Mouse (Mus musculus): ENCODE data around the gene Cd72.
A peak's percentile ranks its signal among the peaks of the same experiment; 100 is the strongest.

Cd72 gene

GRCm38 (mm10) chr4:43427501-43428179 is 26.8 kb downstream of the Cd72 start:
- no peak for DNase-seq (ENCODE audit: low read depth, low spot score)

DNA sequence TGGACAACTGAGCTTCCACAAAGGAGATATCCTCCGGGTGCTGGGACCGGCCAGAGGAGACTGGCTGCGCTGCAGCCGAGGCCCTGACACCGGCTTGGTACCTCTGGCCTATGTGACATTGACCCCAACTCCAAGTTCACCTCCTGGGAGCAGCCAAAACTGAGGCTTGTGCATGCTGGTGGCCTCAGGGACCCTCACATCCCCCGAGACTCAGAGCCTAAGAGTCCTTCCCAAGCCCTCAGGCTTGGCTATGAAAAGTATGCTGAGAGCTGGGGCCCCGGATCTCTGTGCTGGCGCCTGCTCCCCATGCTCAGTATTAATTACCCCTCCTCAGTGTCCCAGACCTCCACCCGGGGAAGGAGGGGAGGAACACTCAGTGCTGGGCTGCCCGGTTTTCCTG is 27.9 kb downstream of the Cd72 start:
- DNase-seq (ENCODE audit: low read depth, low spot score) = no peak

DNA sequence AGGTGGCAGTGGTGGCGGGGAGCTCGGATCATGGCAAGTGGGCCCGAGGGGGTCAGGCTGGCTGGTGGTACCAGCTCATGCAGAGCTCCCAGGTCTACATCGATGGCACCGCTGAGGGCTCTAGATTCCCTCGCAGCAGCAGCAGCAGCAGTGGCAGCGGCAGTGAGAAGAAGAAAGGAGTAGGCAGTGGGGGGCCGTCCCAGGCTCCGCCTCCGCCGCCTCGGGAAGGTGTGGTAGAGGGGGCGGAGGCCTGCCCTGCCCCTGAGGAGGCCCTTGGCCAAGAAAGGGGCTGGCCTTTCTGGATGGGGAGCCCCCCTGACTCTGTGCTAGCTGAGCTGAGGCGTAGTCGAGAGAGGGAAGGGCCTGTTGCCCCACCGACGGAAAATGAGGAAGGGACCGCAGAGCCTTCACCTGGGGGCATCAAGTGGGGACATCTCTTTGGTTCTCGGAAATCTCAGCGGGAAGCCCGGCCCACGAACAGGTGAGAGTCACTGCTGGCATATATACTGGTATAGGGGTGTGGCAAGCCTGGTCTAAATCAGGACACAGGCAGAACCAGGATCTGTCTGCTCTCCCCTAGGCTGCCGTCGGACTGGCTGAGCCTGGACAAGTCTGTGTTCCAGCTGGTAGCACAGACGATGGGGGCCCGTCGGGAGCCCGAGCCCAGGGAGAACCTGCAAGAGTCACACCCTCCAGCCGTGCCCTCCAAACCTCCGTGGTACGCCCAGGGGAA is 28.6 kb downstream of the Cd72 start:
- no peak for DNase-seq (ENCODE audit: low read depth, low spot score)

DNA sequence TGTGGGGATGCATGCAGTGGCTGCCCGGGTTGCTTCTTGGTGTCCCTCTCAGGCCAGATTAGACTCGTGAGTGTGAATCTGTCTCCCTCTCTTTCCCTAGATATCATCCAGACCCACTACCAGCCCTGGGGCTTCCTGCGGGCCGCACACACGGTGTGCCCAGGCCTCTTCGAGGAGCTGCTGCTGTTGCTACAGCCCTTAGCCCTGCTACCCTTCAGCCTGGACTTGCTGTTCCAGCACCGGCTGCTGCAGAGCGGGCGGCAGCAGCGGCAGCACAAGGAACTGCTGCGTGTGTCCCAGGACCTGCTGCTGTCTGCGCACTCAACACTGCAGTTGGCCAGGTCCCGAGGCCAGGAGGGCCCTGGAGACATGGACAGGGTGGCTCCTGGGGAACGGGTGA is 29.2 kb downstream of the Cd72 start:
- DNase-seq (ENCODE audit: low read depth, low spot score) = no peak

- DNase-seq (ENCODE audit: low read depth, low spot score) = no peak
Observed at GRCm38 (mm10) chr4:43424072-43424471, 30.4 kb downstream of the Cd72 start.

GRCm38 (mm10) chr4:43423267-43423934 is 31.0 kb downstream of the Cd72 start:
- no peak for DNase-seq (ENCODE audit: low read depth, low spot score)

- DNase-seq (ENCODE audit: low read depth, low spot score) = no peak
Observed at GRCm38 (mm10) chr4:43421632-43422240, 32.7 kb downstream of the Cd72 start.

- DNase-seq (ENCODE audit: low read depth, low spot score) = peak; percentile 80
Observed at GRCm38 (mm10) chr4:43420305-43420704, 34.1 kb downstream of the Cd72 start.

GRCm38 (mm10) chr4:43419801-43420281 is 34.6 kb downstream of the Cd72 start:
- DNase-seq (ENCODE audit: low read depth, low spot score) = peak; percentile 48

DNA sequence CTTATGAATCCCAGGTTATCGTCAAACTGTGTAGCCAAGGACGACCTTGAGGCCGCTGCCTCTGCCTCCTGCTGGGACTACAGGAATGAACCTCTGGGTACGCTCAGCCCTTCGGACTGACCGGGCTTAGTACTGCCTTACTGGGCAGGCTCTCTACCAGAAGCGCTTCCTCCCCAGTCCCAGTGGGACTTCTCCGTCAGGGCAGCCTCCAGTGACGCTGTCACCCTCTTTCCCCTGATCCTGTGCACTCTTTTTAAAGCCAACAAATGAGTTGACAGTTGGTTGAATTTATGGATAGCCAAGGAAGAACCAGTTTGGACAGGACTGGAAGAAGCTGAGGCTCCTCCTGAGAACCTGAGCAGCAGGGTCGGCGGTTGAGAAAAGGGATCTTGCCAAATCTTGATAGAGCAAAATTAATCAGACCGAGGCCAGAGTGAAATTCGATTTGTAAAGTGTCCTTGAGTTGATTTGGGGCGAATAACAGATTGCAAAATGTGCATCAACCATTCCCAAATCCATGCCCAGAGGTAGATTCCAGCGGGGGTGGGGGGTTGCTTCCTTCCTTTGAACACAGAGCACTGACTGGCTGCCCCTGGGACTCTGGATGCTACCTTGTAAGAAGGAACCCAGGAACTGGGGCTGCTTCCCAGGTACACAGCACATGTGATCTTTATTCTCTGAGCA is 35.3 kb downstream of the Cd72 start:
- peak; percentile 48 for DNase-seq (ENCODE audit: low read depth, low spot score)

GRCm38 (mm10) chr4:43418450-43418849 is 36.0 kb downstream of the Cd72 start:
- no peak for DNase-seq (ENCODE audit: low read depth, low spot score)

DNA sequence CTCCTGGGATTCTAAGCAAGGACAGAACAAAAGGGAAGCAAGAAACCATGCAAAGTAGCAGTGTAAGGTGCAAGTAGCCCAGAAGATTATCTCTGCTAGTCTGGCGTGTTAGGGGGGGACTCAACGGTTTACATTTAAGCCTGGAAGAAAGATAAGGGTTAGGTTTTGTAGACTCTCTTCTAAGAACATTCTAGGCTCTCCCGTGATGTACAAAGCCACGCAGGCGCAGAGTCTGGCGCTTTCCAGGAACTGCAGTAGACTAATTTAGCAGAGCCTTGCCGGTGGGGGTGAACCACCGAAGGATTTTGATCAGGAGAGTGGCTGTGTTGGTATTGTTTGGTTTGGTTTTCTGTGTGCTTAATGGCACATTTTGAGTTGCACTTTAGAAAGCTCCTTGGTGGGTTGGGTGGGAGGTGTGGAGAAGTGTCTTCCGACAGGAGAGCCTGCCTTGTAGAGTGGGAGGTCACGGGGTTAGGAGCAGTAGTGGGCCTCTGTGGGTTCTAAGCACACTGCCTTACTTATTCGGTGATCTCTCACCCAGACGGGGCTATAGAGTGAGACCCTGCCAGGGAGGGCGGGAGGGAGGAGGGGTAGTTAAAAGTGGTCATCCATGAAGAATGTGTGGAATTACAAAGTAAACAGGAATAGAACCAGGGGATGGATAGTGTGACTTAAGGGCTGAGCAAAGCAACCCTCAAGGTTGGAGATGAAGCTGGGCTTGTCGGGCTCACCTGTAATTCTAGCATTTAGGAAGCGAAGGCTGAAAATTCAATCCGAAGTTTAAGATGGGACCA is 37.0 kb downstream of the Cd72 start:
- DNase-seq (ENCODE audit: low read depth, low spot score) = no peak

- no peak for DNase-seq (ENCODE audit: low read depth, low spot score)
Observed at GRCm38 (mm10) chr4:43416071-43416490, 38.3 kb downstream of the Cd72 start.

DNA sequence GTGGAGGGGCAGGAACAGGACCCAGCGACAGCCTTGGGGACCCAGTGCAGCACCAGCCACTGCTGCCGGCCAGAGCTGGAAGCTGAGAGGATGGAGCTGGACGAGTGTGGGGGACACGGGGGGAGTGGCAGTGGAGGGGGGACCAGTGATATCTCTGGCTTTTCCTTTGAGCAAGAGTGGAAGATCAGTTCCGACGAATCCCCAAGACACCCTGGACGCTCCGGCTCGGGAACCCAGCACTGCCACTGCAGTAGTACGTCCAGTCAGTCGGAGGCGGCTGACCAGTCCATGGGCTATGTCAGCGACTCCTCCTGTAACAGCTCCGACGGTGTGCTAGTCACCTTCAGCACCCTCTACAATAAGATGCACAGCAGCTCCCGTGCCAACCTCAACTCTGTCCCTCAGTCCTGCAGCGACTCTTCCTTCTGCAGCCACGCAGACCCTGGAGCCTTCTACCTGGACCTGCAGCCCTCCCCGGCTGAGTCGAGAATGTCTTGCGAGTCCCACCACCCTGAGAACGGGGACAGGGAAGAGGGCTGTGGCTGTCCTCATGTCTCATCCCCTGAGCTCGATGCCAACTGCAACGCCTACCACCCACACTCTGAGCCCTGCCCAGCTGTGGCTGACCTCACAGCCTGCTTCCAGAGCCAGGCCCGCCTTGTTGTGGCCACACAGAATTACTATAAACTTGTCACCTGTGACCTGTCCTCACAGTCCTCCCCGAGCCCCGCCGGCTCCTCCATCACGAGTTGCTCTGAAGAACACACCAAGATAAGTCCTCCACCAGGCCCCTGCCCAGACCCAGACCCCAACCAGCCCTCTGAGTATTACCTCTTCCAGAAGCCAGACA is 39.0 kb downstream of the Cd72 start:
- no peak for DNase-seq (ENCODE audit: low read depth, low spot score)

- no peak for DNase-seq (ENCODE audit: low read depth, low spot score)
Observed at GRCm38 (mm10) chr4:43414761-43415160, 39.7 kb downstream of the Cd72 start.

GRCm38 (mm10) chr4:43407071-43407920 is 47.1 kb downstream of the Cd72 start:
- no peak for DNase-seq (ENCODE audit: low read depth, low spot score)

DNA sequence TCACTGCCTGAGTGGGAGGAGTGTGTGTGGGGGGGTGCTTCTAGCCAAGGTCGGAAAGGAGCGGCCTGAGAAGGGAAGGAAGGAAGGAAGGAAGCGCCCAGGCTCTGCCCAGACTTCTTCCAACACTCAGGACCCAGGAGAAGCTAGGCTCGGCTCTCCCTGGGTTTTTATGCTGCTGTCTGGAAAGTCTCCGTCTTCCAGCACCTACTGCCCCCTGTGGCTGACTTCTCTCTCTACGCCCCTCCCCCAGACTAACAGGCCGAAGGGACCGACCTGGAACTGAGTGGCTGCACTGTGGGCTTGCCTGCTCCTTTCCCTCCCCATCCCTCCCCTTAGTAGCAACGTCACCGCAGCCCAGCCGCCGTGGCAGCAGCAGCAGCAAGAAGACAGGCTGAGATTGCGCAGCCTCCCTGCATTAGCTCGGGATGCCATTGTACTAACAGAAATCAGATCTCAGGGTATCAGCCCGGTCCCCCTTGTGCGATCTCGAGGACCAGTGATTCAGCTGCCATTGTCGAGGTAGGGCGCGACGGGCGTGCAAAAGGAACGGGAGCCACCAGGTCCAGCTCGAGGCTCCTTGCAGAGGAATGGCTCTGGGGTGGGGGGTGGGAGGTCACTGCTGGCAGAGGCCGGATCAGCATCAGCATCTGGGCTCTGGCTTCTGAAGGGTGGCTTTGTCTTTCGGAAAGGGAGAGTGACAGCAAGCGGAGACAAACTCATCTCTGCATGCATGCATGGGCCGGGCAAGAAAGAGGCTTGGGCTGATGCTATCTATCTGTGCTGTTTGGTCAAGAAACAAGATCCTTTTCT is 48.1 kb downstream of the Cd72 start:
- peak; percentile 87 for DNase-seq (ENCODE audit: low read depth, low spot score)

- no peak for DNase-seq (ENCODE audit: low read depth, low spot score)
Observed at GRCm38 (mm10) chr4:43404697-43405096, 49.7 kb downstream of the Cd72 start.
